Mouse (Mus musculus): Measurements from ENCODE around the gene Cntnap5a.

- no peak for TF ChIP-seq CTCF (IDR thresholded peaks at IDR 0.05)
- no peak for TF ChIP-seq EP300 (IDR thresholded peaks at IDR 0.05)
Measured at GRCm38 (mm10) chr1:115964993-115965575, 280.5 kb downstream of the Cntnap5a start.

Data from lung, postnatal 0 days (tissue).